Mouse (Mus musculus) kidney, postnatal 14 days (tissue): Measurements from ENCODE around the gene Dera.

Experiments used
- DNase-seq: peaks from one replicate; pipeline ENCODE4 v3.0.0; 2022; ENCODE audit warnings: mixed read lengths

The Dera gene

GRCm38 (mm10) chr6:137754056-137754856 lies at the start of gene Dera:
Gene Dera, plus strand, starts transcription at chr6:137754546.
- peak; percentile 93 for DNase-seq

GRCm38 (mm10) chr6:137706209-137706608 lies 48.1 kb upstream of the Dera start:
- no peak for DNase-seq

GRCm38 (mm10) chr6:137708726-137709405 lies 45.5 kb upstream of the Dera start:
- peak; percentile 5 for DNase-seq

- DNase-seq: no peak
These were observed 43.9 kb upstream of the Dera start for GRCm38 (mm10) chr6:137710179-137711037.

- no peak for DNase-seq
These were observed 41.6 kb upstream of the Dera start for GRCm38 (mm10) chr6:137712654-137713309.

GRCm38 (mm10) chr6:137713310-137713664 lies 41.1 kb upstream of the Dera start:
- no peak for DNase-seq

- no peak for DNase-seq
These were observed 37.5 kb upstream of the Dera start for GRCm38 (mm10) chr6:137716802-137717201.

GRCm38 (mm10) chr6:137722220-137722931 lies 32.0 kb upstream of the Dera start:
- no peak for DNase-seq

GRCm38 (mm10) chr6:137723898-137724297 lies 30.4 kb upstream of the Dera start:
- DNase-seq: peak; percentile 62

GRCm38 (mm10) chr6:137734460-137734845 lies 19.9 kb upstream of the Dera start:
- DNase-seq: peak; percentile 13

GRCm38 (mm10) chr6:137734846-137735609 lies 19.3 kb upstream of the Dera start, which contains the start of gene Strap:
Gene Strap, plus strand, starts transcription at chr6:137735078.
- peak; percentile 96 for DNase-seq

GRCm38 (mm10) chr6:137735671-137736238 lies 18.6 kb upstream of the Dera start:
- no peak for DNase-seq

- DNase-seq: no peak
These were observed 13.4 kb upstream of the Dera start for GRCm38 (mm10) chr6:137740972-137741371.

GRCm38 (mm10) chr6:137744700-137745099 lies 9.6 kb upstream of the Dera start:
- DNase-seq: no peak

- no peak for DNase-seq
These were observed 7.0 kb upstream of the Dera start for GRCm38 (mm10) chr6:137747174-137747928.

- peak; percentile 72 for DNase-seq
These were observed 2.6 kb upstream of the Dera start for GRCm38 (mm10) chr6:137751551-137752274.

GRCm38 (mm10) chr6:137752275-137752655 lies 2.1 kb upstream of the Dera start:
- DNase-seq: no peak

- DNase-seq: no peak
These were observed 499 bp downstream of the Dera start for GRCm38 (mm10) chr6:137754857-137755232.

- peak; percentile 35 for DNase-seq
These were observed 2.0 kb downstream of the Dera start for GRCm38 (mm10) chr6:137756310-137756709.
